Mouse (Mus musculus) E14TG2a.4 (cell line): ENCODE measurements around the gene Vps18.

Experiments used
- CTCF ChIP-seq: conservative IDR thresholded peaks from 2 replicates; pipeline ENCODE4 v1.5.1; 2014; ENCODE audit warnings: low read length
- NANOG ChIP-seq: IDR thresholded peaks from 2 replicates; pipeline ENCODE4 v1.6.1; 2014; ENCODE audit warnings: borderline replicate concordance, low read length, mixed read lengths
- POU5F1 ChIP-seq: IDR thresholded peaks from 2 replicates; pipeline ENCODE4 v1.6.1; 2014; ENCODE audit warnings: low read length, borderline replicate concordance

- TF ChIP-seq CTCF (no peak), NANOG (no peak), POU5F1 (no peak)
These were observed 40.6 kb upstream of the Vps18 start for GRCm38 (mm10) chr2:119247904-119248303.
